Mouse (Mus musculus): ENCODE results near the gene Snrnp35.
"Not testable (repeated sequence)": the region's sequence is repeated elsewhere in the genome, so short reads cannot be mapped to it uniquely, and the experiment has no call there.

The Snrnp35 gene

GRCm38 (mm10) chr5:124463462-124463861 lies 19.5 kb upstream of the Snrnp35 start:
- DNase-seq, result no peak

- DNase-seq, result no peak
These were observed 18.0 kb upstream of the Snrnp35 start for GRCm38 (mm10) chr5:124464905-124465304.

GRCm38 (mm10) chr5:124467766-124468165 lies 15.2 kb upstream of the Snrnp35 start:
- no peak for DNase-seq

- DNase-seq, result no peak
These were observed 14.6 kb upstream of the Snrnp35 start for GRCm38 (mm10) chr5:124468365-124468764.

DNA sequence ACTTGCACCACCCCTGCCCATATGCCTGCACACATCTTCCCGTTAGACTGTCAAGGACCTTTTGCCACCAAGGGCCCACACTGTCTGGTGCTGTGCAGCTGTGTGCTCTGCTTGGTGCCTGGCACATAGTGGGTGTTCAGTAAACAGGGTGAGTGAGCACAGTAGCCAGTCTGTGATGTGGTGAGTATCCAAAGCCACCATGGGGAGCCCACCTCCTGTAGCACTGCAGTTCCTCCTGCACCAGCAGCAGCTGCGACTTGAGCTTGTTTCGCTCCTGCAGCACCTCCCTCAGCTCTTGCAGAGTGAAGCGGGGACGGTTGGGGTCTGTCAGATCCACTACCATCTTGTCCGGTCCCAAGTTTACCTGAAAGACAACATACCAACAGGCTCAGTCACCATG lies 13.4 kb upstream of the Snrnp35 start:
- no peak for DNase-seq

DNA sequence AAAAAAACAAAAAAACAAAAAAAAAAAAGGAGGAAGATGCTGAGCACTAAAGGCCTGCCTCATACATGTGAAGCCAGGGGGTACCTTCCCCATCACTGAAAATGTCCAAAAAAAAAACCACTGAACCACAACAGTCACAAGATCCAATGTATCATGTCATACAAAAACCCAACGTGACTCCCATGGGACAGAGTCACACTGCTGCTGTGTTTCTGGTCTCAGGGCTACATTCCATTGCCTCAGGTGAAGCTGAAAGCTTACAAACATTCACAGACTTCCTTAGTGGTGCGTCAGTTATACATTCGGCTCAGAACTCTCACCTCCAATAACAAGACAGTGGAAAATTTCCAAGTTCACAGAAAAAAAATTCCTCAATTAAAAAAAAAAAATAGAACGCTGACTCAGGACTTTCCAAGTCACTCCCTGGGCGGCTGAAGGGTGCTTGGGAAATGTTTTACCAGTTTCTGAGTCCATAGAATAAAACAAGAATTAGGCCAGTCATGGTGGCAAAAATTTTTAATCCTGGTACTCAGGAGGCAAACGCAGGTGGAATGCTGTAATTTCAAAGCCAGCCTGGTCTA lies 12.3 kb upstream of the Snrnp35 start:
- DNase-seq, result no peak

GRCm38 (mm10) chr5:124478873-124479204 lies 4.1 kb upstream of the Snrnp35 start:
- no peak for DNase-seq

DNA sequence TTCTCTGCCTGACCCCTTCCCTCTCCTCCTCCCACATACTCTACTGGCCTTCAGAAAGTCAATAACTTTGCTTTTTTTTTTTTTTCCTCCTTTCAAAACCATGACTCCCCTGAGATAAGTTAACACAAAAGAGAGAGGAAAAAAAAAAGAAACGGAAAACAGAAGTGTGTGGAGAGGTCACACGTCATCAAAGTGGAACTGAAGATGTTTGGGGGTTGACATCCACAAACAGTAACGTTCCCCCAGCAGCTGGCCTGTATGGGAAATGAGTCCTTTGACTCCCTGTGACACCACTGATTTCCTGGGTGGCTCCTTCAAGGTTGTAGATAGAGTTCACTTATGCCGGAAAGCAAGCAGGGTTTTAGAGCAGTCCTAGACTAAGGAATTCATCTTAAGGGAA lies 2.8 kb upstream of the Snrnp35 start:
- DNase-seq, result no peak

- no peak for DNase-seq
These were observed 1.2 kb upstream of the Snrnp35 start for GRCm38 (mm10) chr5:124481714-124482113.

- peak; percentile 67 for DNase-seq
These were observed 433 bp upstream of the Snrnp35 start for GRCm38 (mm10) chr5:124482436-124482965.

DNA sequence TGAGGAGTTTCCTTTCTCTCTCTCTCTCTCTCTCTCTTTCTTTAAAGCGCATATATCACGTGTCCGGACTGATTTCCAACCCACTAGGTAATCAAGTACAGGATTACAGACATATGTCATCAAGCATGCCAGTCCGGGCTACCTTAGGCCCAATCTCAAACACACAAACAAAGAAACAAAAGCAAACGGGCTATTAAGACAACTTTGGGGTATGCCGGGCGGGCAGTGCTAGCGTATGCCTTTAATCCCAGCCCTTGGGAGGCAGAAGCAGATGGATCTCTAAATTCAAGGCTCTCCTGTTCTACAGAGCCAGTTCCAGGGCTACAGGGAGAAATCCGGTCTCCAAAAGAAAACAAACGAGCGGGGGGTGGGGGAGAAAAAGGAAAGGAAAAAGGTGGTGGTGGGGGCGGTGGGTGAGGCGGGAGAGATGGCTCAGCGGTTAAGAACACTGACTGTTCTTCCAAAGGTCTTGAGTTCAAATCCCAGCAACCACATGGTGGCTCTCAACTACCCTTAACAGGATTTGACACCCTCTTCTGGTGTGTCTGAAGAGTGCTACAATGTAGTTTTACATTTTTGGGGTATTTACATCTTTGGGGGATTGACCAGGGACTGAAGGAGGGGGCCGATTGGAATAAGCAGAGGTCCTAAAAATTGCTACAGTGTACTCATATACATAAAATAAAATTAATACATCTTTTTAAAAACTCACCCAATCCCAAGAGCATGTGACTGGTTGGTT lies 892 bp downstream of the Snrnp35 start:
- no peak for DNase-seq

DNA sequence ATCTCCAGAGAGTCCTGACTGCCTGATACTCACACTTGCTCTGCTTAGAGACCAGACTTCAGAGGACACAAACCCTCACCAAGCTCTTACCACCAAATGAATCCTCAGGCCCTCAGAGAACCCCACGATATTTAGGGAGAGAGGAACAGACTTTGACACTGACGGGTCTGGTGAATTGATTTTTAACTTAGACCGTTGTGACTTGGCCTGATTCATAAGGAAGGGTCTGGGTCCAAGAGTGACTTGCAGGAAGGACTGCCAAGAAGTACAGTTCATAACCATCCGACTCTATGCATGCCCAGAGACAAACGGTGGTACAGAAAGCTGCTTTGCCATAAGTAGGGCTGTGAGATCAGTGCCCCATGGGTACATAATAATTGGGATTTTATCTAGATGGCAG lies 2.7 kb downstream of the Snrnp35 start:
- DNase-seq, result no peak

DNA sequence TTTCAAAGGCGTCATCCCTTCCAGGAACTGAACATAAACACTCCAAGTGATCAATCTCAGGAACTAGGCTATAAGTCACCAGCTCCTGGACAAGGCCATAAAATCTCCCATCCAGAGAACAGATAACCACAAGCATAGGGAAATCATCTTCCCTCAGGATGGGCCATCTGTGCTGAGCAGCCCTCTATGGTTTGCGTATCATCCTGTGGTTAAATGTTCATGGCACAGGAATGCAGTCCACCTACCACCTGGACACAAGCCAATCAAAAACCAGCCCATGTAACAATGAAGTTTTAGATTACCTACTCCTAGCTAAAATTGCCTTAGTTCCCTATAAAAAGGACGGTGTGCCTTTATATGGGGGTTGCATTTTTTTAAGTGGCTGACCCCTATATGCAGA lies 6.0 kb downstream of the Snrnp35 start:
- no peak for DNase-seq

GRCm38 (mm10) chr5:124491732-124492131 lies 8.8 kb downstream of the Snrnp35 start:
- no peak for DNase-seq

DNA sequence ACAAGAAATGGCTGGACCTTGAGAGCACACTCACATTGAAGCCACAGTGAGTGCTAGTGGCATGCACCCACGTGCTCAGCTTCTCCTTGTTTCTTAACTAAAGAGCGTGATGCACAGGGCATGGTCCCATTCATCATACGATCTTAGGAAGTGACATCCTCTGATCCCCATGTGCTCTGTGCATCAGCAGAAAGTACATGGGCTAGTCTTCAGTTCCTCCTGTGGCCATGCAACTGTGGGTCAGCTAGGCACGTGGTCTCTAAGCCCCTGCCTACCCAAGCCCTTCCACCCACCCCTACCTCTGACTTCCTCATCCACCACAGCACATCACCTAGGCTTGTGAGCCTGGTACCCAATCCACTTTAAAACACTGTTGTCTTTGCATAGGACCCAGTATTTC lies 9.7 kb downstream of the Snrnp35 start:
- DNase-seq, result no peak

DNA sequence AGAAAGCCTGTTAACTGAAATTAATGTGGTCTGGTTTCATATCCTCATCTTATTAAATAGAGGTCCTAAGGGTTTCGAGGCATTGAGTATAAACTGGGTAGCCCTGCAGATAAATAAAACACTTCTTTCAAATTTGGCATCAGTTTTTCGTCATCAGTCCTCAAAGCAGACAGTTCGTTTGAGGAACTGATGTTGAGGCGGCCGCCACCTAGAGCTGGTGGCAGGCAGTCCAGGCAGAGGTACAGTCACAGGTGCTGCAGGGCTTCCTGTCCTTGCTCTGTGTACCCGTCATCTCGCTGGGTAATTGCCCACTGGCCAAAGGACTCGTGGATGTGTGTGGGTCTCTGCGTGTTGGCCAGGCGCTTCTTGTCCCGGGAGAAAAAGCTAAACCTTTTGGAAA lies 10.5 kb downstream of the Snrnp35 start:
- no peak for DNase-seq

GRCm38 (mm10) chr5:124495547-124495946 lies 12.6 kb downstream of the Snrnp35 start:
- DNase-seq, result no peak

- DNase-seq, result no peak
These were observed 13.9 kb downstream of the Snrnp35 start for GRCm38 (mm10) chr5:124496614-124497514.

DNA sequence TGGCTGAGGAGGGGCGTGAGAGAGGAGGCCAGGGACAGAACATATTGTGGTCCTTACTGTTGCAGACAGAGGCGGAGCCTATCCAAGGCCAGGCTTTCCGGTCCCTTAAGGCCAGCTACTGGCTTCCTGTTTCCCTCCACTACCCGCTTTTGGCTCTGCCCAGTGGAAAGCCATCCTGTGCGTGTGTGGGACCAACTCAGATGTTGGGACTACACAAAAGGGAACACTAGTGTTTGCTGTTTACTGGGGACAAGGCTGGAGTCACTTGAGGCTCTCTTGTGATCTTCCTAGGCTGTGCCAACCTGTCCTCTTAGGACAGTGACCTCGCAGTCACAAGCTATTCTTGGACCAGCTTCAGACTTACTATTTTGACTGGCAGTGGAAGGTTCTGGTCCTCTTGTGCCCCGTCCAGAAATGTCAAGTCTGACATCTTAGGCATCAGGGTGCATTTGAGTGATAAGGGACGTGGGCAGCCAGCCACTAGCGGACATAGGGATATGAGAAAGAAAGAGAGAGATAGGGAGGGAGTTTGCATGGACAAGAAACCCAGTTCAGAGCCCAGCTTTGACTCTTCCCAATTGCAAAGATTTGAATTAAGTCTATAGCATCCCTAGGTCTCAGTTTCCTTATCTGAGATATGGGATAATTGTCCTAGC lies 15.4 kb downstream of the Snrnp35 start:
- no peak for DNase-seq

- no peak for DNase-seq
These were observed 16.1 kb downstream of the Snrnp35 start for GRCm38 (mm10) chr5:124499001-124499400.

DNA sequence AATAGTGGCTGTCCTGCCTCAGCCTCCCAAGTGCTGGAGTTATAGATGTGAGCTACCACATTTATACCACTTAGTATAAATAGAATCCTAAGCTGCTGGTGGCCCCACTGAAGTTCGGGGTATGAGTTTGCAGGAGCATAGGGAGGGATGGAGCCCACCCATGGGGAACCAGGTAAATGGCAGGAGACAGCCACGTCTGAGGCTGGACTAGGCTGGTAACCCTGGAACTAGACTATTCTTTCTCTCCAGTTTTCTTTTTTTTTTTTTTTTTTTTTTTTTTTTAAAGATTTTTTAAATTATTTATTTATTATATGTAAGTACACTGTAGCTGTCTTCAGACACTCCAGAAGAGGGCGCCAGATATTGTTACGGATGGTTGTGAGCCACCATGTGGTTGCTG lies 17.1 kb downstream of the Snrnp35 start:
- DNase-seq, result not testable (repeated sequence)

- DNase-seq, result no peak
These were observed 17.6 kb downstream of the Snrnp35 start for GRCm38 (mm10) chr5:124500573-124500972.

- DNase-seq, result no peak
These were observed 18.6 kb downstream of the Snrnp35 start for GRCm38 (mm10) chr5:124501541-124501940.

Measured in kidney, adult 18-20 months (tissue).